Mouse (Mus musculus): ENCODE data around the gene Pdzd7.

Gene Pdzd7

GRCm38 (mm10) chr19:45012219-45012618 lies 33.3 kb downstream of the Pdzd7 start:
- DNase-seq (ENCODE audit: low spot score): no peak

- no peak for DNase-seq (ENCODE audit: low spot score)
Measured at GRCm38 (mm10) chr19:45010646-45011045, 34.9 kb downstream of the Pdzd7 start.

DNA sequence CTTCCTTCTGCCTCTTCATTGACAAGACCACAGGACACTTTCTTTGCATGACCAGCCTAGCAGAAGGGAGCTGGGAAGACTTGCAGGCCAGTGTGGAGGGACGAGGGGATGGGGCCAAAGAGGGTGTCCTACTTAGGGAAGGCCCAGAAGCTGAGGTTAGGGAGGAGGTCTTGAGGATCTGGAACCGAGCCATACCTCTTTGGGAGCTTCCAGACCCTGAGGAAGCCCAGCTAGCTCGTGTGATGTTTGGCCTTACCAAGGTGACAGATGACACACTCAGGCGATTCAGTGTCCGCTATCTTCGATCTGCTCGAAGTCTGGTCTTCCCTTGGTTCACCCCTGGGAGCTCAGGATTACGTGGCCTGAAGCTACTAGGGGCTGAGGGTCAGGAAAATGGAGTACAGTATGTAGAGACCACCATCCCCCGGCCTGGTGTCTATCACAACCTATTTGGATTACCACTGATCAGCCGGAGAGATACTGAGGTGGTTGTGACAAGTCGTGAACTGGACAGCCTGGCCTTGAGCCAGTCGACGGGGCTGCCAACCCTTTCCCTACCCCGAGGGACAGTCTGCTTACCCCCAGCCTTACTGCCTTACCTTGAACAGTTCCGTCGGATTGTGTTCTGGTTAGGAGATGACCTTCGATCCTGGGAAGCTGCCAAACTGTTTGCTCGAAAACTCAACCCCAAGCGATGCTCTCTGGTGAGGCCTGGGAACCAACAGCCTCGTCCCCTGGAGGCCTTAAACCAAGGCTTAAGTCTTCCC lies 37.9 kb downstream of the Pdzd7 start:
- DNase-seq (ENCODE audit: low spot score): no peak

- DNase-seq (ENCODE audit: low spot score): no peak
Measured at GRCm38 (mm10) chr19:45007021-45007420, 38.5 kb downstream of the Pdzd7 start.

DNA sequence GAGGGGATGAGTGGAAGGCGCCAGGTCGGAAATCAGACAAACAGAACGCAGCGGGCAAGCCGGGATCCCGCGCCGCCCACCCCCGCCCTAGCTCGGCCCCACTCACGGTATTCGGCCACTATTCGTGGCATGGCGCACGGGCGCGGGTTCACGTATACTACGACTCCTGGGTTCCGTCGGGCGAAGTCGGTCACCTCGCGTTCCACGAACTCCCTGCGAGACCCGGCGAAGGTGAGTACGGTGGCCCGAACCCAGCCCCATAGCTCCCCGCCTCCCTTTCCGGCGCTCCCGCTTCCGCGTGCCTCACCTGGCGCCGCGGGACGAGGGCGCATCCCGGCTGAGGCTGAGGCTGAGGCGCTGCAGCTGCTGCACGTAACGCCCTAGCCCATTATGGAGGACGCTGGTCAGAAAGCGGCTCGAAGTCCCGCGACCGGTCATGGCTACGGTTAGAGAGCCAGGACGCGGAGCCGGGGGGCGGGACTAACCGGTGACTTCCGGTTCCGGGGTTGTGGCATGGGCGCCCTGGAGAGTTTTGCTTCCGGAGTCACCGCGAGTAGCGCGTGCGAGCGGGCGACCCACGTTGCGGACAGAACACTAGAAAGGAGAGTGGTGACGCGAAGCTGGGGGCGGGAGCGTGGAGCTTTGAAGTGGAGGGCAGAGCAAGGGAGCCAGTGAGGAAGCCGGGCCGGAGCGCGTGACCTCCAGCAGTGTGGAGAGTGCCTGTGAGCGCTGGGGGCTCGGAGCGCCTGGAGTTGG lies 39.4 kb downstream of the Pdzd7 start, which contains the start of gene Mrpl43:
Gene Mrpl43 (minus strand): TSS at position 486 of the 756 bp plus-strand sequence.
- DNase-seq (ENCODE audit: low spot score): peak; percentile 92

DNA sequence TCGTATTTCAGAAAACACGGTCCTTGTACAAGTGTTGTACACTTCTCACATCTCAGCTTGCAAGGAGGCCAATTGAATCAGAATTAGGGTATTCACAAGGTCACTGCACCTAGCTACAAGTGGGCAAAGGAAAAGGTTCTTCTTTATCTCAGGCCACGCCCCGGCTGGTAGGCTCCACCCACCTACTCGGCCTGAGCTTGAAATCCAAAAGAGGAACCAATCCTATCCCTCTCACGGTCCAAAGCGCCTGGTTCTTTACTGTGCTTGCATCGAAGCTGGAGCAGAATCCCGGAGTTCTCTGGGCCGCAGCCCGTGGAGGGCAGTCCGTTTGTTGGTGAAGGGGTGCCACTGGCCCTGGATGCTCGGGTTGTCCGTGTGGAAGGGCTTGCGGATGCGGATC lies 40.1 kb downstream of the Pdzd7 start, which contains the start of gene Twnk:
Gene Twnk (plus strand): TSS at position 220 of the 400 bp plus-strand sequence.
- DNase-seq (ENCODE audit: low spot score): peak; percentile 43

DNA sequence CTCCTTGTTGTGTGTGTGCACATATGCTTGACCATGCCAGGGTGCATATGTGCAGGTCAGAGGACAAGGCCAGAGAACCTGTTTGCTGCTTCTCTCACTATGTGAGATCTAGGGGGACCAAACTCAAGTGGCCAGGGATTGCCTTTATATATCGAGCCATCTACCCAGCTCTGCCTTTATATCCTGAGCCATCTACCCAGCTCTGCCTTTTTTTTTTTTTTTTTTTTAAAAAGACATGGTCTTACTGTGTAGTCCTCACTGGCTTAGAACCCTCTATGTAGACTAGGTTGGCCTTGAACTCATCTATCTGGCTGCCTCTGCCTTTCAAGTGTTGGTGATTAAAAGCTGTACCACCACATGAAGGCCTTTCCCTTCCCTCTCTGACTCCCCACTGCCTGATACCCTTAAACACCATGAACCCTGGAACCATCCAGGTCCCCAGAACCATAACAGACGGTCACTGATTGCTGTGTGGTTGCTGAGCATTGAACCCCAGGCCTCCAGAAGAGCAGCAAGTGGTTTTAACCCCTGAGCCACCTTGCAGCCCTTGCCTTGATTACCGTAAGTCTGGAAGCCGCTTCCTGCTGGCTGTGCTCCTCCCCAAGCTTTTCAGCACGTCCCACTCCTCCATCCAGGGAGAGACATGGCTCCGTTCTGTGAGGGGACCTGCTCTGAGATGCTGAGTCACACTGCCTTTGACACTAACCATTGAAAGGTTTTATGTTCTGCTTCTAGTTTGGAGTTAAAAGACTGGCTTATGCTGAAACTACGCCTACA lies 41.6 kb downstream of the Pdzd7 start:
- DNase-seq (ENCODE audit: low spot score): no peak

DNA sequence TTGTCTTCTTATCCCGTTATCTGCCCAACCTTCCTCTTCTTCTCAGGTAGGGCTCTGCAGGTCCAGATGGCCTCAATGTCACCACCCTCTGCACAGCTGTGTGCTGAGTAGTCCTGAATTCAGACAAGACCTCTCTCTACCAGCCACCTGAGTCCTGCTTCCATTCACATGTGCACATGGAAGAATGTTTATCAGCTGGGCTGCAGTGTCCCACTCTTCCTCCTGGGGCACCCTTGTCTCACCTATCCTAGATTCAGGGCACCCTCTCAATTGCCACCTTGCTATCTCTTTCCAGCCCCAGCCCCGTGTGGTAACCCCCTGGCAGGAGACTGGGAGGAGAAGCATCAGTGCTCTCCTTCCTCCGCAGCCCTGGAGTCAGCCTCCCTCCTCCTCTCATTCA lies 43.2 kb downstream of the Pdzd7 start:
- DNase-seq (ENCODE audit: low spot score): no peak

DNA sequence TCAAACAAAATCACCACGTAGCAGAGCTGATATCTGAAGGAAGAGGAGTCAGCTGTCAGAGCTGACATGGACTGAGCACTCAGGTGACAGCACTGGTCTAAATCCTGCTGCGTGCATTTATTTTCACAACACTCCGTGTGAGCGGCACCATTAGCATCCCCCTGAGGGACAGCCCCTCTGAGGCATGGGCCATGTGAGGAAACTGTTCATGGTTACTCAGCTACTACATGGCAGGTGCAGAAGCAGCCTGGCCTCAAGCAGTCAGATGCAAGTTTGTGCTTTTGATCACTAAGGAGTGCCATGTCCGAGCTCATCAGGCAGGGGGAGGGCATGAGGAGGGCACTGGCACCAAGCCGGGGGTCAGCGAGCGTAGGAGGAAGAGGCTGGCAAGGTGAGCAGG lies 45.9 kb downstream of the Pdzd7 start:
- DNase-seq (ENCODE audit: low spot score): no peak

- no peak for DNase-seq (ENCODE audit: low spot score)
Measured at GRCm38 (mm10) chr19:44997786-44998185, 47.7 kb downstream of the Pdzd7 start.

GRCm38 (mm10) chr19:44992712-44993111 lies 52.8 kb downstream of the Pdzd7 start:
- DNase-seq (ENCODE audit: low spot score): no peak

DNA sequence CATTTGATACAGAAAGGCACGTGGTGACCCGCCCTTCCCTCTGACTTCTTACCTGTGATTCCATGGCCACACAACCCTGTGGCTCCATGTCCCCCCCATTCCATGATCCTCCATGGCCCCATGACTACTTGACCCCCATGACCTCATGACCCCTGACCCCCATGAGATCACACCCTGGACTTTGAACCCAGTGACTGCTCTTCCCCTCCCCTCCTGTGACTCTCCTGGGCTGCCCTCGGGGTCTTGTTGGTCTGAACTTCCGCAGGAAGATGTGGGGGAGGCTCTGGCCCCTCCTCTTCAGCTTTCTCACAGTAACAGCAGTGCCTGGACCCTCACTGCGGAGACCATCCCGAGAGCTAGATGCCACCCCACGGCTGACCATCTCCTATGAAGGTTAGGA lies 53.3 kb downstream of the Pdzd7 start:
- peak; percentile 76 for DNase-seq (ENCODE audit: low spot score)

GRCm38 (mm10) chr19:44991031-44991430 lies 54.5 kb downstream of the Pdzd7 start:
- DNase-seq (ENCODE audit: low spot score): peak; percentile 83

GRCm38 (mm10) chr19:44989567-44990495 lies 55.7 kb downstream of the Pdzd7 start:
- peak; percentile 42 for DNase-seq (ENCODE audit: low spot score)

DNA sequence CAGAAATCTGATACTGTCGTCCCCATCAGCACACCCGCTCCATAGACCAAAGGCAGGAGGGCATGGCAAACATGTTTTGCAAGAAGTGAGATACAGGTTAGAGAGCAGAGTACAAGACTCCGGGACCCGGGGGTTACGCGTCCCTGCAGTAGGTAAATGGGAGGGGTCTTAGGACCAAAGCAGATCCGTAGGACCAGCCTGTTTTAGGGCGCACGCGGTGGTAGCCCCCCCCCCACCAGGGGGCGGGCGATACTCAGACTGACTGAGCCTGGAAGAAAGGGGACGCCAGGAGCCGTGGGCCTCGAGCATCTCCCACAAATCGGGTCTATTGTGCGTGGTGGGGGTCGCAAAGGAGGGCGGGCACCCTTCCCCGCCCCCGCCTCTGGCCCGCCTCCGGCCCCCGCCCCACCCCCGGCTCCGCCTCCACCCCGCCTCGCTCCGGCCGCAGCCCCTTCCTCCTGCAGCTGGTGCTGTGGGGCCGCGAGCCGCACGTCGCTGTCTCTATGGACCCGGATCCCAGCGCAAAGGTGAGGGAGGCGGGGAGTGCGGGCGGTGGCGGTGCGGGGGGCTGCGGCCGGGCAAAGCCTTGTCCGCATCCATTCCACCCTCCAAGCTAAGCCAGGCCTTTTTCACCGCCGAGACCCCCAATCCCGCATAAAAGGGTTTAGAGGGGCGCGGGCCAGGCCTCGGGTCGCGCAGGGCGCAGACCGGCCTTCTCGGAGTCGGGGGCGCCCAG lies 56.5 kb downstream of the Pdzd7 start, which contains the start of gene Sema4g:
Gene Sema4g (plus strand): TSS at position 271 of the 736 bp plus-strand sequence.
- DNase-seq (ENCODE audit: low spot score): peak; percentile 74

- no peak for DNase-seq (ENCODE audit: low spot score)
Measured at GRCm38 (mm10) chr19:44988321-44988720, 57.2 kb downstream of the Pdzd7 start.

DNA sequence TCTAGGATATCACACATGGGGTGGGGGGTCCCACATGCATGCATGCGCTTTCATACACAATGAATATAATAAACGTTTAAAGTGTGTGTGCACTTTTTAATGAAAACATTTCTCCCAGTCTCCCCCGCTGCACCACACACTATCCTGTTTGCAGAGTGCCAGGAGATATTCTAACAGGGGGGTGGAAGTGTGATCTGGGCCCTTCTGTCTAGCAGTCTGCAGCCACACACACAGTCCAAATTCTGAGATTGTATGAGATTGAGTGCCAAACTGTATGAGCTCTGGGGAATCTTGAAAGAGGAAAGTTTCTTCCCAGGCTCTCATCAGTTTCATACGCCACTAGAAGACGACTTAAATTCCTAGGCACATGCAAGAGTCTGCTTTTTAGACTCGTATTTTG lies 57.7 kb downstream of the Pdzd7 start:
- no peak for DNase-seq (ENCODE audit: low spot score)

DNA sequence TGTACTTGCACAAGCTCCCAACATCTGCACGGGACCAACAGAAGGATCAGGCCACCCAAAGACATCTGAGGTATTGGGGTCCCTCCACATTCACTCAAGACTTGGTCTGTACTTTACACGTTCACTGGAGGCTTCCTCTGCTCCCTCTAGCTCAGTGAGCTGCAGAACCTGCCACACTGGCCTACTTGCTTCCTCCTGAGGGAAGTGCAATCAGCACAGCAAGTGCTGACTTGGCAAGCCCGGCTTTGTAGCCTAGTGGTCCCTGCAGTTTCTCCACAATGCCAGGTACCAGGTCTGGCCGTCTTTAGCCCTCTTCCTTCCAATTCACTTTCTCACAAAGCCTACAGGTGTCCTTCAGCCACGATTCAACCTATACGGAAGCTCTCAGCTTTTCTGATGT lies 58.5 kb downstream of the Pdzd7 start:
- no peak for DNase-seq (ENCODE audit: low spot score)

DNA sequence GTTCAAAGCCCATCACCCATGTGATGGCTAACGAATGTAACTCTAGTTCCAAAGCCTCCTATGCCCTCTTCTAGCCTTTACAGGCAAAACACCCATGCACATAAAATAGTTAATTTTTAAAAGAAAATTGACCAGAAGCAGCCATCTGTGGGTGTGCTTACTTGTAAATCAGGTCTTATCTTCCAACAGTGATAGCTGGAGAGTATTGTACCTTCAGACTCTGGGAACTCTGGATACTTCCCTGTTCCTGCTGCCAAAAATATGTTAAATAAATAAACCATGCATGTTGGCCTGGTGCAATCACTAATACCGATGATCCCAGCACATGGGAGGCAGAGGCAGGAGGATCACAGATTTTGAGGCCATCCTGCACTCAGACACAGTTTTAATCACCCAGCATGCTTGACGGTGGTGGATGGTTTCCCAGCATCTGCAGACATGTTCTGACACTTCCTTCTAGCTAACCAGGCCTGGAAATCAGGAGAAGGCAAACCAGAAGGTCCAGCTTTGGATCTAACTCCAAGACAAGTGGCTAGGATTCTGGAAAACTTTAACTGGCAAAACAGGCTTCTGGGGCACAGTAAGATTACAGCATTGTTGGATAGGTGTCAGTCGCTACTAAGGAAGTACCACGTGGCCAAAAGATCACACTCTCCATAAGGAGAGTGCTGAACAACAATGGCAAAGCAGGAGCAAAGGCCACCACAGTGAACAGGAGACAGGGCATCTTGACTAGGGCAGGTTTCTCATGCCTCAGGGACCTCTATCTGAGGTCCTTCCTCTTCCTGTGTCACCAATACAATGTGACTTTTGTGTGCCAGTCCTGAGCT lies 60.1 kb downstream of the Pdzd7 start:
- no peak for DNase-seq (ENCODE audit: low spot score)

GRCm38 (mm10) chr19:44984420-44984819 lies 61.1 kb downstream of the Pdzd7 start:
- no peak for DNase-seq (ENCODE audit: low spot score)
